9 mouse cellular contexts compared by ENCODE assay signal in the genomic region with DNA sequence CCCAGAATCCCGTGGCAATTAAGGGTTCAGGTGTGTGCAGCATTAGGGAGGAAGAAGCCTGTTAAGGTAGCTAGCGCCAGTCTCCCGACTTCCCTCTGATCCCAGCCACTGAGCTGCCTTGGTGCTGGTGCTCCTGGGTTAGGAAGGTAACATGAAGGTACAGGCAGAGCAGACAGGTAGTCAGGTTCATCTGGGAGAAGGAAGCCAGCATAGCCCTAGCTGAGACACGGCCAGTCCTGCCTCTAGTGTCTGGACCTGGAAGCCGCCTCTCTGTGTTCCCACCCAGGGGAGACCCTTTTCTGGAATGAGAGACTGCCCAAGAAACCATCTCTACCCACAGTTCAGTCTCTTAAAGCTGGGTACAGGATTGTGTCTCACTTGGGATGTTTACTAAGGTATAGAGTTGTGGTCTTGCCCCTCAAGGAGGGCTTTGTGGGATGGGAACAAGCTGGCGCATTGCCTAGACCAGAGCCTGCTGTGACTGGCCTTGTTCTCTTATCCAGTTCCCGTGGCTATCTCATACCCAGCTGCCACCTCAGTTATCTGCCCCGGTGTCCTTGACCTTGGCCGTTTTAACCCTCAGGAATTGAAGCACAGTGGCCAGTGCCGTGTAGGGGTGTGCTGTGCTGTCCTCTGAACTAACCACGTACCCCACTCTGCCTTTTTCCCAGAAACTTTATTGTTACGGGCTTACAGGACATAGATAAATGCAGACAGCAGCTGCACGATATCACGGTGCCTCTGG. TPM values are rescaled to one million over a fixed set of nuclear protein-coding genes. Genes with fewer than 3 reads are reported as not detected.
DNase-seq lines count a peak whose midpoint lies in the region; ATAC-seq lines count a peak whose summit lies in the region.
"Had no signal": no experiment of that assay in that cellular context is flagged by ENCODE, and none has a peak within 500 bp of the region (broad histone marks: within the 10 kb centered on the region; RNA-seq: fewer than 3 reads in every experiment).

No protein-coding gene starts in this region.

- WGBS in heart, embryonic 10.5 days, result 82% methylated on average over 14 of the region's 14 CpGs
- WGBS in hindbrain, embryonic 12.5 days, result 92% methylated on average over 14 of the region's 14 CpGs
- WGBS in midbrain, embryonic 13.5 days, result 92% methylated on average over 14 of the region's 14 CpGs

- peak overlapping the region; percentile 89 for H3K4me3 ChIP-seq in heart, embryonic 10.5 days
- H3K4me3 ChIP-seq in hindbrain, embryonic 12.5 days, result peak overlapping the region; percentile 66
- peak overlapping the region; percentile 99 for H3K4me3 ChIP-seq in midbrain, embryonic 13.5 days (replicated peaks)

- H3K4me1 ChIP-seq in heart, embryonic 10.5 days, result peaks cover 19% of the 10 kb centered on the region
- H3K4me1 ChIP-seq in hindbrain, embryonic 12.5 days, result peaks cover 11% of the 10 kb centered on the region
- H3K4me1 ChIP-seq in midbrain, embryonic 13.5 days (replicated peaks), result peaks cover 15% of the 10 kb centered on the region

- peaks cover 40% of the 10 kb centered on the region for H3K36me3 ChIP-seq in heart, embryonic 10.5 days
- H3K36me3 ChIP-seq in hindbrain, embryonic 12.5 days, result peaks cover 39% of the 10 kb centered on the region
- H3K36me3 ChIP-seq in midbrain, embryonic 13.5 days, result peaks cover 35% of the 10 kb centered on the region

- H3K9ac ChIP-seq in hindbrain, embryonic 12.5 days, result peak overlapping the region; percentile 78; the same call in 1 of the 2 replicates
- peak overlapping the region; percentile 94; the same call in 1 of the 2 replicates for H3K9ac ChIP-seq in midbrain, embryonic 13.5 days (replicated peaks)

- DNase-seq in heart, embryonic 10.5 days (ENCODE audit: low spot score), result peak; percentile 65
- no peak for DNase-seq in heart, postnatal 4 days
- DNase-seq in adrenal gland, postnatal 14 days, result peak; percentile 51
- no peak for DNase-seq in T-cell, adult 2 months (ENCODE audit: low spot score)
- DNase-seq in thymus, postnatal 4 days, result no peak
- no peak for DNase-seq in layer of hippocampus, adult 11-12 months (ENCODE audit: low spot score)

- H3K4me2 ChIP-seq in hindbrain, embryonic 12.5 days (replicated peaks), result peak overlapping the region; percentile 98
- peak overlapping the region; percentile 100 for H3K4me2 ChIP-seq in midbrain, embryonic 13.5 days (replicated peaks)

- no peak overlapping the region for H3K27ac ChIP-seq in heart, embryonic 10.5 days
- H3K27ac ChIP-seq in hindbrain, embryonic 12.5 days, result no peak overlapping the region
- no peak overlapping the region for H3K27ac ChIP-seq in midbrain, embryonic 13.5 days

- no peak for ATAC-seq in hindbrain, embryonic 12.5 days (ENCODE audit: low FRiP score)
- ATAC-seq in midbrain, embryonic 13.5 days, result no peak

- no peaks in the 10 kb centered on the region for H3K9me3 ChIP-seq in heart, embryonic 10.5 days
- H3K9me3 ChIP-seq in hindbrain, embryonic 12.5 days (replicated peaks), result no peaks in the 10 kb centered on the region
- no peaks in the 10 kb centered on the region for H3K9me3 ChIP-seq in midbrain, embryonic 13.5 days

- H3K27me3 ChIP-seq in heart, embryonic 10.5 days (ENCODE audit: insufficient read depth, poor library complexity, severe bottlenecking), result no peaks in the 10 kb centered on the region
- no peaks in the 10 kb centered on the region for H3K27me3 ChIP-seq in hindbrain, embryonic 12.5 days
- no peaks in the 10 kb centered on the region for H3K27me3 ChIP-seq in midbrain, embryonic 13.5 days
- H3K27me3 ChIP-seq: Patski had no signal

RNA-seq across cellular contexts. Expression of gene Med10, which starts 8.9 kb away (rescaled TPM):
- 122 and 154 TPM in 2 replicates for polyA plus RNA-seq in heart, embryonic 10.5 days (2016; fragmentation: Nextera tagmentation; extraction: Ambion mirVana)
- 10 to 100 TPM; 49.6 to 51.6 TPM for total RNA-seq in heart, postnatal 4 days (2021)
- 55.0 and 57.0 TPM in 2 replicates for total RNA-seq in adrenal gland, postnatal 14 days (2021)
- 169 and 171 TPM in 2 replicates for polyA plus RNA-seq in hindbrain, embryonic 12.5 days (2016; fragmentation: Nextera tagmentation; extraction: Ambion mirVana)
- polyA plus RNA-seq in midbrain, embryonic 13.5 days (2015; fragmentation: Nextera tagmentation; extraction: Ambion mirVana), result 175 and 177 TPM in 2 replicates

Comparison
In these comparisons a context has a peak if more than half of its experiments do, and no peak if none do; other contexts are left out.
1. DNase-seq: peak in heart, embryonic 10.5 days (single experiment) and adrenal gland, postnatal 14 days (single experiment); none in heart, postnatal 4 days (single experiment), T-cell, adult 2 months (single experiment), thymus, postnatal 4 days (single experiment) and layer of hippocampus, adult 11-12 months (single experiment).
2. Peak in every context shown above with its lines, with median percentiles within 50 percentile points of each other: H3K4me3 ChIP-seq.